Mouse (Mus musculus) stomach, embryonic 14.5 days (tissue): ENCODE measurements around the gene Slc39a8. TPM values are rescaled to one million over a fixed set of nuclear protein-coding genes. Genes with fewer than 3 reads are reported as not detected.

Experiments used
- polyA plus RNA-seq: library from polyadenylated mRNA; unstranded; fragments of >200 nt; fragmentation: Nextera tagmentation; extraction: Ambion mirVana; gene quantifications from 2 replicates; pipeline ENCODE4 v1.2.1, GENCODE M21; 2014

Slc39a8 gene
- polyA plus RNA-seq, 1 experiment from 2014 or later: 7.1 TPM

Other genes starting within 250 kb of the Slc39a8 start
- gene Nfkb1, start 133.7 kb upstream of the Slc39a8 start, polyA plus RNA-seq: 35.4 and 36.2 TPM in 2 replicates